Mouse (Mus musculus) heart, embryonic 13.5 days (tissue): ENCODE results near the gene Acly. TPM values are rescaled to one million over a fixed set of nuclear protein-coding genes. Genes with fewer than 3 reads are reported as not detected.

ENCODE experiments used
- ATAC-seq: fragments of 200-750 bp; cut with Nextera tagmentation; 2 replicates; pipeline ENCODE4 v1.8.0; 2017; ENCODE audit warnings: moderate TSS enrichment; ENCODE audit not compliant: insufficient number of reproducible peaks, low FRiP score, low TSS enrichment; ENCODE audit errors: extremely low read depth
- H3K27ac ChIP-seq: fragments of 300-500 bp; sonication (generic); replicated peaks from 2 replicates; pipeline ENCODE4 v1.5.1; 2015; ENCODE audit warnings: moderate library complexity, mild to moderate bottlenecking, inconsistent platforms
- H3K27me3 ChIP-seq: fragments of 300-500 bp; sonication (generic); replicated peaks from 2 replicates; pipeline ENCODE4 v1.6.1; 2015; ENCODE audit warnings: mild to moderate bottlenecking, inconsistent platforms
- H3K36me3 ChIP-seq: fragments of 300-500 bp; sonication (generic); 2 replicates; pipeline ENCODE4 v1.6.1; 2015; ENCODE audit warnings: mild to moderate bottlenecking, inconsistent platforms
- H3K4me1 ChIP-seq: fragments of 300-500 bp; sonication (generic); 2 replicates; pipeline ENCODE4 v1.6.1; 2015; ENCODE audit warnings: inconsistent platforms
- H3K4me2 ChIP-seq: fragments of 300-500 bp; sonication (generic); 2 replicates; pipeline ENCODE4 v1.6.1; 2015; ENCODE audit warnings: inconsistent platforms, mild to moderate bottlenecking, moderate library complexity
- H3K4me3 ChIP-seq: fragments of 300-500 bp; sonication (generic); 2 replicates; pipeline ENCODE4 v1.5.1; 2015; ENCODE audit warnings: moderate library complexity, mild to moderate bottlenecking, inconsistent platforms
- H3K9ac ChIP-seq: fragments of 300-500 bp; sonication (generic); 2 replicates; pipeline ENCODE4 v1.6.1; 2015; ENCODE audit warnings: inconsistent platforms, mild to moderate bottlenecking, moderate library complexity
- H3K9me3 ChIP-seq: fragments of 300-500 bp; sonication (generic); 2 replicates; pipeline ENCODE4 v1.6.1; 2016; ENCODE audit warnings: inconsistent platforms
- WGBS: fragments of 180-500 bp; shearing (Covaris S2); methylation state at CpG from one replicate; pipeline ENCODE4 v1.1.7; 2015; ENCODE audit warnings: mixed read lengths; 5-methylcytosine and 5-hydroxymethylcytosine counted together
- polyA plus RNA-seq: library from polyadenylated mRNA; unstranded; fragments of >200 nt; fragmentation: Nextera tagmentation; extraction: Ambion mirVana; gene quantifications from 2 replicates; pipeline ENCODE4 v1.2.1, GENCODE M21; 2015

The Acly gene
- polyA plus RNA-seq, 1 experiment from 2014 or later = 69.7 TPM

DNA sequence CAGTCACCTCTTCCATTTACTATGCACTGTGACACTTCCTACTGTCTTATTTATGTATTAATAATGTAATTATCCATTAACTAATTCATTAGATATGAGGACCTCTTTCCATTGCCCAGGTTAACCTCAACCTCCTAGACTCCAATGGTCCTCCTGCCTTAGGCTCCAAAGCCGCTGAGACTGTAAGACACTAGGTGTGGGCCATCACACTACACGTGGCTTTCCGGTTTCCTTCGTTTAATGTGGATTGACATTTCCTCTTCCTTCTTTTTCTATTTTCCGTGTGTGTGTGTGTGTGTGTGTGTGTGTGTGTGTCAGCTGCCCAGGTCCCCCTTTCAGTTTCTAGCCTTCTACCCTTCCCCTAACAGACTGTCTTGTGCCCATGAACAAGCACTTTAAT, 39.4 kb upstream of the Acly start:
- Histone ChIP-seq H3K9me3 (no peaks in the 10 kb centered on the region), H3K36me3 (no peaks in the 10 kb centered on the region), H3K27me3 (peaks cover 21% of the 10 kb centered on the region; the same call in 1 of the 2 replicates), H3K4me1 (peaks cover 12% of the 10 kb centered on the region), H3K4me3 (no peak overlapping the region), H3K9ac (no peak overlapping the region), H3K27ac (no peak overlapping the region), H3K4me2 (no peak overlapping the region)
- 49% methylated on average over 5 of the region's 5 CpGs for WGBS
- no peak for ATAC-seq

GRCm38 (mm10) chr11:100564703-100565102, 36.9 kb upstream of the Acly start:
- no peaks in the 10 kb centered on the region for H3K9me3 ChIP-seq
- ATAC-seq = no peak
- H3K4me1 ChIP-seq = no peaks in the 10 kb centered on the region
- 74% methylated on average over 6 of the region's 6 CpGs for WGBS
- H3K27me3 ChIP-seq = 0 out of 2 replicates have a peak, but pooled peaks cover 5% of the 10 kb centered on the region
- H3K4me2 ChIP-seq = no peak overlapping the region
- H3K36me3 ChIP-seq = no peaks in the 10 kb centered on the region
- H3K27ac ChIP-seq = no peak overlapping the region
- no peak overlapping the region for H3K9ac ChIP-seq
- H3K4me3 ChIP-seq = no peak overlapping the region

- no peaks in the 10 kb centered on the region for H3K36me3 ChIP-seq
- ATAC-seq = no peak
- 0 out of 2 replicates have a peak, but pooled peaks cover 5% of the 10 kb centered on the region for H3K27me3 ChIP-seq
- WGBS = 64% methylated on average over 15 of the region's 15 CpGs
- no peak overlapping the region for H3K4me3 ChIP-seq
- no peak overlapping the region for H3K27ac ChIP-seq
- H3K9ac ChIP-seq = no peak overlapping the region
- H3K4me1 ChIP-seq = no peaks in the 10 kb centered on the region
- H3K9me3 ChIP-seq = no peaks in the 10 kb centered on the region
- no peak overlapping the region for H3K4me2 ChIP-seq
Measured at GRCm38 (mm10) chr11:100564297-100564696, 36.5 kb upstream of the Acly start.

DNA sequence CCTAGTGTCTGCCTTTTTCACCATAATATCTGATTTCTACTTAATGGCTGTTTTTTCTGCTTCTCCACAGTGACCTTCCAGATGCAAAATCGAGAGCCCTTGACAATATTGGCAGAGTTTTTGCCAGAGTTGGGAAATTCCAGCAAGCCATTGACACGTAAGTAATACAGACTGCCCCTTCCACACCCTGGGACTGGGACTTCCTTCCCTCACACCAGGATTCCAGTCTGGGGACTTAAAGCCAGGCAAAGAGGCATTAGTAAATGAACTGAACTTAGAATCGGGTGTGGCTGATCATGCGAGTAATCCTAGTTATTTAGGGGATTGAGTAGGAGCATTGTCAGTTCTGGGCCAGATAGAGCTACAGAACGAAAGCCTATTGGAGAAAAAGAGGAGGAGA, 33.9 kb upstream of the Acly start:
- Histone ChIP-seq H3K36me3 (no peaks in the 10 kb centered on the region), H3K4me2 (no peak overlapping the region), H3K4me1 (no peaks in the 10 kb centered on the region), H3K9me3 (no peaks in the 10 kb centered on the region), H3K27me3 (no peaks in the 10 kb centered on the region), H3K4me3 (no peak overlapping the region), H3K27ac (no peak overlapping the region), H3K9ac (no peak overlapping the region)
- 63% methylated on average over 5 of the region's 5 CpGs for WGBS
- ATAC-seq = no peak

DNA sequence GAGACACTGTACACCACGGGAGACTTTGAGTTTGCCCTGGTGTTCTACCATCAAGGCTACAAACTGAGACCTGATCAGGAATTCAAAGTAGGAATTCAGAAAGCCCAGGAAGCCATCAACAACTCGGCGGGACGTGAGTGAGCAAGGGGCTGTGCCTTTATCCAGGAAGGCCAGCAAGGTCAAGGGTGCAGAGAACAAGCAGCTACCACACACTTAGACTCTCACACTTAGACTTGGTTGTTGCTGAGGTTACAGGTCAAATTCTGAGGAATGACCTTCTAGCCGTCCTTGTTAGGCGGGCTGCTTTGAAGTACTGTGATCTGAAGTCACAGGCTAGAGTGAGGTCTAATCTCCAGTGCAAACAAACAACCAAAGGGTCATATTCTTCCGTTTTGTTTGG, 31.7 kb upstream of the Acly start:
- H3K4me2 ChIP-seq = no peak overlapping the region
- 29% methylated on average over 7 of the region's 7 CpGs for WGBS

GRCm38 (mm10) chr11:100557563-100557962, 29.8 kb upstream of the Acly start:
- Histone ChIP-seq H3K36me3 (no peaks in the 10 kb centered on the region), H3K4me3 (no peak overlapping the region), H3K27ac (no peak overlapping the region), H3K4me2 (no peak overlapping the region), H3K4me1 (no peaks in the 10 kb centered on the region), H3K9ac (no peak overlapping the region), H3K9me3 (no peaks in the 10 kb centered on the region), H3K27me3 (no peaks in the 10 kb centered on the region)
- WGBS = 79% methylated on average over 3 of the region's 3 CpGs
- no peak for ATAC-seq

More for the DNA sequence above, 31.7 kb upstream of the Acly start:
- no peak for ATAC-seq
- H3K4me1 ChIP-seq = no peaks in the 10 kb centered on the region
- no peaks in the 10 kb centered on the region for H3K36me3 ChIP-seq
- H3K4me3 ChIP-seq = no peak overlapping the region
- H3K9me3 ChIP-seq = no peaks in the 10 kb centered on the region
- H3K27ac ChIP-seq = no peak overlapping the region
- H3K9ac ChIP-seq = no peak overlapping the region
- no peaks in the 10 kb centered on the region for H3K27me3 ChIP-seq

- H3K4me1 ChIP-seq = peaks cover 5% of the 10 kb centered on the region; the same call in 1 of the 2 replicates
- H3K4me3 ChIP-seq = peak overlapping the region; percentile 41
- H3K36me3 ChIP-seq = no peaks in the 10 kb centered on the region
- ATAC-seq = no peak
- 18% methylated on average over 11 of the region's 11 CpGs for WGBS
- no peak overlapping the region for H3K27ac ChIP-seq
- H3K27me3 ChIP-seq = no peaks in the 10 kb centered on the region
- peak overlapping the region; percentile 65 for H3K4me2 ChIP-seq
- H3K9me3 ChIP-seq = no peaks in the 10 kb centered on the region
- H3K9ac ChIP-seq = peak overlapping the region; percentile 78
Measured at GRCm38 (mm10) chr11:100555583-100555982, 27.8 kb upstream of the Acly start.

DNA sequence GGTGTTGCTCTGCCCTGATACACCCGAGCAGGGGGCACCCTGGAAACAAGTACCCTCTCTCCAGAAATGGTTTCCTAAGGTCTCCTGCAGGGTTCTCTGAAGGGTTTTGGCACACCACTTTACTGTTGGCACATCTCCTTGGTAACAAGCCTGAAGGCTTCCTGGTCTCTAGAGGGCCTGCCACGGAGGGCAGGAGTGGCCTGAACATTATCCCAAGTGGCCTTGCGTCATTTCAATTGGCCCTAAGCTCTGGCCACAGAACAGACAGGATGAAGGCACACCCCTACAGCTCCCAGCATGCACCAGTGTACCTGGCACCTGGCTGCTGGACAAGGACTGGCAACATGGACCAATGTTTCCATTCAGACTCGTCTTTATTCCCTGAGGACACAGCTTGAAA, 25.0 kb upstream of the Acly start:
- Histone ChIP-seq H3K36me3 (no peaks in the 10 kb centered on the region), H3K4me2 (no peak overlapping the region), H3K27me3 (no peaks in the 10 kb centered on the region; the same call in 1 of the 2 replicates), H3K4me1 (peaks cover 5% of the 10 kb centered on the region; the same call in 1 of the 2 replicates), H3K9ac (no peak overlapping the region), H3K4me3 (no peak overlapping the region), H3K9me3 (no peaks in the 10 kb centered on the region), H3K27ac (no peak overlapping the region)
- ATAC-seq = no peak
- 75% methylated on average over 4 of the region's 4 CpGs for WGBS

DNA sequence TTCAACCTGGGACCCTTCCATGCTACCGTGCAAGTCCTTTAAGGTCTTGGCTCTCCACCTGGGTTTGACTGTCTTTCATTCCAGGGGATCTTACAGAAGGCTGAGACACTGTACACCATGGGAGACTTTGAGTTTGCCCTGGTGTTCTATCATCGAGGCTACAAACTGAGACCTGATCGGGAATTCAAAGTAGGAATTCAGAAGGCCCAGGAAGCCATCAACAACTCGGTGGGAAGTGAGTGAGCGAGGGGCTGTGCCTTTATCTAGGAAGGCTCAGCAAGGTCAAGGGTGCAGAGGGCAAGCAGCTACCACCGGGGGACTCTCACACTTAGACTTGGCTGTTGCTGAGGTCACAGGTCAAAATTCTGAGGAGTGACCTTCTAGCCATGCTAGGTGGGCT, 22.3 kb upstream of the Acly start:
- H3K9me3 ChIP-seq = no peaks in the 10 kb centered on the region
- H3K9ac ChIP-seq = no peak overlapping the region
- H3K4me2 ChIP-seq = no peak overlapping the region
- no peaks in the 10 kb centered on the region for H3K36me3 ChIP-seq
- H3K27me3 ChIP-seq = no peaks in the 10 kb centered on the region; the same call in 1 of the 2 replicates
- no peak overlapping the region for H3K27ac ChIP-seq
- peaks cover 14% of the 10 kb centered on the region for H3K4me1 ChIP-seq
- WGBS = 60% methylated on average over 6 of the region's 6 CpGs
- no peak overlapping the region for H3K4me3 ChIP-seq
- no peak for ATAC-seq

- no peak for ATAC-seq
Measured at GRCm38 (mm10) chr11:100549466-100549865, 21.7 kb upstream of the Acly start.

DNA sequence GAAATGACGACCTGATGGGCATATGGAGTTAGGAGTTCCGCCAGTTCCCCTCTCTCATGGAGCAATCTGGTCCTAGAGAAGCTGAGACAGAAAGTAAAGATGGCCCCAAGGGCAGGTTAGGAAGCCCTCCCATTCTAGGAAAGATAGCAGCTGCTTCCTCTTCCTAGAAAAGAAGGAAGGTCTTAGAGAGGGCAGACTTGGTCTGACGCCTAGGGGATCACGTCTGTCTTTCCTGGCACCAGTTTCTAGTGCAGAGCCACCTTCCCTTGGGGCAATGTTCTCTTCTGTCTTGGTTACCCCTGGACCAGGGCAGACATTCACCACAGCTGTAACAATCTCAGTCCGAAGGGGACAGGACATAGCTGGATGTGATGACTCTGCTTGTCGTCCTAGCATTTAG, 20.3 kb upstream of the Acly start:
- WGBS = 62% methylated on average over 6 of the region's 6 CpGs
- H3K9me3 ChIP-seq = no peaks in the 10 kb centered on the region
- no peak for ATAC-seq
- no peak overlapping the region for H3K27ac ChIP-seq
- H3K36me3 ChIP-seq = no peaks in the 10 kb centered on the region
- H3K27me3 ChIP-seq = no peaks in the 10 kb centered on the region; the same call in 1 of the 2 replicates
- peaks cover 19% of the 10 kb centered on the region for H3K4me1 ChIP-seq
- H3K4me2 ChIP-seq = no peak overlapping the region
- no peak overlapping the region for H3K4me3 ChIP-seq
- H3K9ac ChIP-seq = no peak overlapping the region

More at GRCm38 (mm10) chr11:100549466-100549865, 21.7 kb upstream of the Acly start:
- H3K9me3 ChIP-seq = no peaks in the 10 kb centered on the region
- no peaks in the 10 kb centered on the region for H3K36me3 ChIP-seq
- H3K4me2 ChIP-seq = no peak overlapping the region
- no peak overlapping the region for H3K9ac ChIP-seq
- no peaks in the 10 kb centered on the region; the same call in 1 of the 2 replicates for H3K27me3 ChIP-seq
- WGBS = 62% methylated on average over 8 of the region's 8 CpGs
- no peak overlapping the region for H3K27ac ChIP-seq
- H3K4me3 ChIP-seq = no peak overlapping the region
- H3K4me1 ChIP-seq = peaks cover 19% of the 10 kb centered on the region

GRCm38 (mm10) chr11:100546955-100547354, 19.2 kb upstream of the Acly start:
- ATAC-seq = no peak
- no peaks in the 10 kb centered on the region; the same call in 1 of the 2 replicates for H3K27me3 ChIP-seq
- WGBS = 78% methylated on average over 6 of the region's 6 CpGs
- H3K27ac ChIP-seq = no peak overlapping the region
- H3K4me3 ChIP-seq = no peak overlapping the region
- no peak overlapping the region for H3K9ac ChIP-seq
- no peak overlapping the region for H3K4me2 ChIP-seq
- no peaks in the 10 kb centered on the region for H3K36me3 ChIP-seq
- peaks cover 19% of the 10 kb centered on the region for H3K4me1 ChIP-seq
- no peaks in the 10 kb centered on the region for H3K9me3 ChIP-seq
